Mouse (Mus musculus) stomach, postnatal 0 days (tissue): Measurements from ENCODE around the gene Trpm4. TPM values are rescaled to one million over a fixed set of nuclear protein-coding genes. Genes with fewer than 3 reads are reported as not detected.

Experiments
- ATAC-seq: fragments of 200-750 bp; cut with Nextera tagmentation; 2 replicates; pipeline ENCODE4 v1.8.0; 2017; ENCODE audit not compliant: low FRiP score, low TSS enrichment
- DNase-seq: peaks from one replicate; pipeline ENCODE4 v3.0.0-alpha.2; 2016; ENCODE audit warnings: low spot score
- H3K27ac ChIP-seq: fragments of 300-500 bp; sonication (generic); replicated peaks from 2 replicates; pipeline ENCODE4 v1.5.1; 2014; ENCODE audit warnings: mild to moderate bottlenecking, control low read depth
- H3K27me3 ChIP-seq: fragments of 300-500 bp; sonication (generic); 2 replicates; pipeline ENCODE4 v1.6.1; 2014; ENCODE audit warnings: low read length; ENCODE audit not compliant: control insufficient read depth, insufficient read depth
- H3K36me3 ChIP-seq: fragments of 300-500 bp; sonication (generic); 2 replicates; pipeline ENCODE4 v1.6.1; 2014; ENCODE audit warnings: low read length, mixed read lengths; ENCODE audit not compliant: control insufficient read depth, insufficient read depth
- H3K4me1 ChIP-seq: fragments of 300-500 bp; sonication (generic); replicated peaks from 2 replicates; pipeline ENCODE4 v1.6.1; 2014; ENCODE audit warnings: antibody characterized with exemption; ENCODE audit not compliant: control insufficient read depth, insufficient read depth
- H3K4me2 ChIP-seq: fragments of 300-500 bp; sonication (generic); replicated peaks from 2 replicates; pipeline ENCODE4 v1.6.1; 2014; ENCODE audit warnings: low read depth, mild to moderate bottlenecking, control low read depth, moderate library complexity
- H3K4me3 ChIP-seq: fragments of 300-500 bp; sonication (generic); 2 replicates; pipeline ENCODE4 v1.5.1; 2014; ENCODE audit warnings: low read depth, low read length, control low read depth
- H3K9ac ChIP-seq: fragments of 300-500 bp; sonication (generic); 2 replicates; pipeline ENCODE4 v1.6.1; 2014; ENCODE audit warnings: mild to moderate bottlenecking, low read length, control low read depth, mixed read lengths
- H3K9me3 ChIP-seq: fragments of 300-500 bp; sonication (generic); 2 replicates; pipeline ENCODE4 v1.6.1; 2016; ENCODE audit warnings: low read length; ENCODE audit not compliant: control insufficient read depth
- CTCF ChIP-seq: IDR thresholded peaks from 2 replicates; pipeline ENCODE4 v1.5.1; 2016; ENCODE audit warnings: antibody characterized with exemption, low read depth, mild to moderate bottlenecking, moderate library complexity
- EP300 ChIP-seq: optimal IDR thresholded peaks from 2 replicates; pipeline ENCODE3; 2016; ENCODE audit warnings: antibody characterized with exemption
- WGBS: fragments of 180-500 bp; shearing (Covaris S2); extraction: QIAGEN DNeasy Blood & Tissue Kit; methylation state at CpG from one replicate; pipeline ENCODE4 v1.1.7; 2014; 5-methylcytosine and 5-hydroxymethylcytosine counted together
- polyA plus RNA-seq: library from polyadenylated mRNA; unstranded; fragments of >200 nt; fragmentation: Nextera tagmentation; extraction: Ambion mirVana; gene quantifications from 2 replicates; pipeline ENCODE4 v1.2.1, GENCODE M21; 2015

Trpm4 gene
- polyA plus RNA-seq, 1 experiment from 2014 or later: 23.7 TPM

DNA sequence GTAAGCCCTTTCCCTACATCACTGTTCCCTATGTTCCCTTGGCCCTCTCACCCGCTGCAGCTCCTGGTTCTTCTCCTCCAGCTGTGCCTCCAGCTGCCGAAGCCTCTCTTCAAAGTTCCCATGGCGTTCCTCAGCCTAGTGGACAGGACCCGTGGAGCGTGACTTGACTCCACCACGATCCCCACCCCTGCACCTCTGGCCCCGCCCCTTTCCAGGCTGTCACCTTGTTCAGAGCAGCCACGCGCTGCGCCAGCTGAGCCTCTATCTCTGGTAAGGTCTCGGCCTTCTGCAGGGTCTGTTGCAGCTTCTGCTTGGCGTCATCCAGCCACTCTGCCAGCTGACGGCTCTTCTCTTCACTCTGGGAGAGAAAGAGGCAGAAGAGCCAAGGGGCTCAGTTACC is 22.5 kb upstream of the Trpm4 start:
- Histone ChIP-seq H3K27me3 (peaks cover 2% of the 10 kb centered on the region; the same call in 1 of the 2 replicates), H3K4me3 (no peak overlapping the region), H3K4me2 (no peak overlapping the region), H3K36me3 (no peaks in the 10 kb centered on the region), H3K4me1 (no peaks in the 10 kb centered on the region), H3K9ac (no peak overlapping the region), H3K9me3 (no peaks in the 10 kb centered on the region), H3K27ac (no peak overlapping the region)
- no peak for ATAC-seq
- DNase-seq: peak; percentile 49
- WGBS: 46% methylated on average over 13 of the region's 13 CpGs
- TF ChIP-seq EP300 (no peak), CTCF (no peak)

DNA sequence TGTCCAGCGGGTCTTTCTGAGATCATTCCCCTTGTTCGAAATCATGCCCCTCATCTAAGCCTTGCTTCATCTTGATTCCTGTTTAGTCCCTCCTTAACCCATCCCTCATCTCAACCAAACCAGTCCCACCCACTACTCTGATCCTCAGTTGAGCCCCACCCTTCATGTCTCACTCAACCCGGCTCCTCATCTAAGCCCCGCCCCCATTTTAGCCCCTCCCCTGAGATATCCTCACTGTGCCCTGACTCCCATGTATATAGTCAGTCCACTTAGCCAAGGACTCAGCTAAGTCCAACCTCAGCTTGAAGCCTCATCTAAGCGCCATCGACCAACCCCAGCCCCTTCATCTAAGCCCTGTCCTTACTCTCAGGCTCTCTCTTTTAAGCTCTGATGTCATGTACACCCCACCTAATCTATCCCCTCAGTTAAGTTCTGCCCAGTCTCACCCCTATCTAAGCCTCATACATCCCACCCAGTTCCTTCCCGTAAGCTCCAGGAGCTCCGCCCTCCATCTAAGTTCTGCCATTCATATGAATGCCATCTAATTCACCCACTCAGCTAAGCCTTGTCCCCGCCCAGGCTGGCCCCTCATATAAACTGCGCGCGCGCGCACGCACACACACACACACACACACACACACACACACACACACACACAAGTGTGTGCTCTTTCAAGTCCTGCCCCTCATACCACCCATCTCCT is 21.9 kb upstream of the Trpm4 start:
- H3K27ac ChIP-seq: no peak overlapping the region
- H3K27me3 ChIP-seq: no peaks in the 10 kb centered on the region
- no peak for ATAC-seq
- H3K9me3 ChIP-seq: no peaks in the 10 kb centered on the region
- no peak overlapping the region for H3K9ac ChIP-seq
- H3K4me2 ChIP-seq: no peak overlapping the region
- no peak overlapping the region for H3K4me3 ChIP-seq
- 61% methylated on average over 15 of the region's 15 CpGs for WGBS
- no peaks in the 10 kb centered on the region for H3K36me3 ChIP-seq
- H3K4me1 ChIP-seq: no peaks in the 10 kb centered on the region
- no peak for TF ChIP-seq CTCF
- no peak for TF ChIP-seq EP300
- DNase-seq: no peak

DNA sequence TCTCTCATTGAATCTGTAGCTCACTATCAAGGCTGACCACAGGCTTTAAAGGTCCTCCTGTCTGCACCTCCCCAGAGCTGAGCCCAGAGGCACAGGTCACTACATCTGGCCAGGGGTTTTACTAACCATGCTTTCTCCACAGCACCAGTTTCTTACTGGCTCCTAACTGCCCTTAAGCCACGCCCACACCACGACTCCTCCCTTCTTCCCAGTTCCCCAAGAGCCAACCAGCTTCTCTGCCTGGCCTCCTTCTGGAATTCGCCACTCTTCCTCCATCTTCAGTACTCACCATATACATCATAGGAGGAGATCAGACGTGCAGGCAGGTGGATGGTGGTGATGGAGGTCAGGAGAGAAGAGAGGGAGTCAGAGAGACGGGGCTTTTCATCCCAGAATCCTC is 19.5 kb upstream of the Trpm4 start:
- WGBS: 35% methylated on average over 4 of the region's 5 CpGs
- Histone ChIP-seq H3K27me3 (no peaks in the 10 kb centered on the region), H3K9ac (no peak overlapping the region), H3K4me1 (no peaks in the 10 kb centered on the region), H3K9me3 (no peaks in the 10 kb centered on the region), H3K4me3 (no peak overlapping the region), H3K4me2 (no peak overlapping the region), H3K36me3 (no peaks in the 10 kb centered on the region), H3K27ac (no peak overlapping the region)
- DNase-seq (no peak), ATAC-seq (no peak)
- TF ChIP-seq CTCF: no peak

DNA sequence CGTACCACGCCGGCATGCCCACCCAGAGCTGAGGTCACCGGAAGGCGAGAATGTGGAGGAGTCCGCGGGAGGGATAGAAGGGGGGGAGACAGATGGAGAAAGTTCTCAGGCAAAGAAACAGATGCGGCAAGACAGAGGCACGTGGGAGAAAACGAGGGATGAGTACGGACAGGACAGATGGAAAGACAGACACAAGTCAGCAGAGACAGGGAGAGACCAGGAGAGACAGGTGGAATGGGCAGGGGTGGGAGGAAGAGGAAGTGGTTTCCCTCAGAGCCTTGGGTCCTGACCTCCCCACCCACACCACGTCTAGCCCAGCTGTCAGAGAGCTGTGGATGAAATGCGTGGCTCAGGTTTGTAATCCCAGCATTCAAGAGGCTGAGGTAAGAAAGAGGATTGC is 13.3 kb upstream of the Trpm4 start:
- no peaks in the 10 kb centered on the region for H3K4me1 ChIP-seq
- TF ChIP-seq EP300: no peak
- TF ChIP-seq CTCF: no peak
- no peak overlapping the region for H3K4me2 ChIP-seq
- DNase-seq (no peak), ATAC-seq (no peak)
- H3K27me3 ChIP-seq: no peaks in the 10 kb centered on the region
- no peak overlapping the region for H3K4me3 ChIP-seq
- no peaks in the 10 kb centered on the region for H3K36me3 ChIP-seq
- 68% methylated on average over 13 of the region's 13 CpGs for WGBS
- no peak overlapping the region for H3K9ac ChIP-seq
- H3K9me3 ChIP-seq: no peaks in the 10 kb centered on the region
- H3K27ac ChIP-seq: no peak overlapping the region

DNA sequence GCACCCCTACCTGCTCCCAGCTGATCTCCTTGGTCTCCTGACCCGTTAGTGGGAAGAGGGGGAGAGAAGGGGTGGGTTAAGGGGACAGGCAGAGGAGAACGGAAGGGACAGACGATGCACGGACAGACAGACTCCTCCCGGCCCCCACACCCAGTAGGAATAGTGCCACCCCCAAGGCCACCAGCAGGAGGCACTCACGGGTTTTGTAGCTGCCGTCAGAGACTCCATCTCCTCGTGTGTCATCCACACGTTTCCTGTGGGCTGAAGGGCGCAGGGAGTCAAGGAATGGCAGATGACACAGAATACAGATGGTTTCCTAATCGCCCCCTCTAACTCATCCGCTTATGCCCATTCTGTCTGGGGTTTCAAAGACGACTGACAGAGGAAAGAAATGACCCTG is 10.0 kb upstream of the Trpm4 start:
- Histone ChIP-seq H3K27me3 (no peaks in the 10 kb centered on the region), H3K4me3 (no peak overlapping the region), H3K9me3 (no peaks in the 10 kb centered on the region), H3K27ac (no peak overlapping the region), H3K9ac (no peak overlapping the region), H3K36me3 (no peaks in the 10 kb centered on the region), H3K4me2 (no peak overlapping the region), H3K4me1 (peaks cover 15% of the 10 kb centered on the region; the same call in 1 of the 2 replicates)
- WGBS: 28% methylated on average over 13 of the region's 13 CpGs
- TF ChIP-seq CTCF (peak; percentile 60), EP300 (no peak)
- DNase-seq (peak; percentile 43), ATAC-seq (no peak)

DNA sequence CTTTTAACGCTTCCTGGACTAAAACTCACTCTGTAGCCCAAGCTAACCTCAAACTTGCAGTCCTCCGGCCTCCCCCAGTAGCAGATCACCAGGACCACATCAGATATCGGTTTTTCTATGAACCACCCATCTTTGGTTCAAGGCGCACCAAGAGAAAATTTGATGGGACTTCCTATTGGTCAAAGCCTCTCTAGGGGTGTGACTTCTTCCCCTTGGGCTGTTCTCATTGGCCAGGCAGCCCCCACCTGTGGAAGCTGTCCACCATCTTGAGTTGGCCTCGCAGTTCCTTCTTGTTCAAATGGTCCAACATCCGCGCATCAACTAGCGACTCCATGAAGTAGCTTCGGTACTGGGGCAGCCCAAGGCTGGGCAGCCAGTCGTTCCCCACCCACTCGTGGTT is 8.5 kb upstream of the Trpm4 start:
- no peaks in the 10 kb centered on the region for H3K9me3 ChIP-seq
- TF ChIP-seq CTCF (no peak), EP300 (no peak)
- ATAC-seq: no peak
- WGBS: 94% methylated on average over 11 of the region's 11 CpGs
- no peaks in the 10 kb centered on the region for H3K27me3 ChIP-seq
- H3K4me1 ChIP-seq: peaks cover 17% of the 10 kb centered on the region; the same call in 1 of the 2 replicates
- no peaks in the 10 kb centered on the region for H3K36me3 ChIP-seq
- H3K4me2 ChIP-seq: no peak overlapping the region
- no peak overlapping the region for H3K4me3 ChIP-seq
- no peak overlapping the region for H3K9ac ChIP-seq
- DNase-seq: no peak
- no peak overlapping the region for H3K27ac ChIP-seq
